ENCODE assay signal across 25 mouse cellular contexts in the genomic region with DNA sequence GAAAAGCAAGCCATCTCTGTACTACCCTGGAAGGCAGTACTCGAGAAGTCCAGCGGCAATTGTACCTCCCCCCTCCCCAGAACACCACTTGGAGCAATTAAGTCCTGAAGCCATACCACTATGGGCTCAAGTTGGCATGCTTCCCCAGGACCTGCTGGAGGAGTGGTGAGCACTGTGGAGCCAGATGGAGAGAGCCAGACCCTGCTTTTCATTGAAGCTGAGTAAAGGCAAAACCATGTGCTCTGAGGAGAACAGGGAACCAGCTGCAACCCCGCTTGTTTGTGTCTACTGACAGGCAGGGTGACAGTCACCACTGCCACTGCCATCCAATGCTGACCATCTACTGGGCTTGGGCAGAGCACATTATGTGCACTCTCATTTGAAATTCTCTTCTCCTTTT. TPM values are rescaled to one million over a fixed set of nuclear protein-coding genes. Genes with fewer than 3 reads are reported as not detected.
DNase-seq lines count a peak whose midpoint lies in the region; ATAC-seq lines count a peak whose summit lies in the region.
"Had no signal": no experiment of that assay in that cellular context is flagged by ENCODE, and none has a peak within 500 bp of the region (broad histone marks: within the 10 kb centered on the region; RNA-seq: fewer than 3 reads in every experiment).

No protein-coding gene starts in this region.

- no peak overlapping the region for H3K27ac ChIP-seq in forebrain, embryonic 11.5 days (ENCODE audit: low read depth, low read length)
- H3K27ac ChIP-seq in forebrain, embryonic 12.5 days = no peak overlapping the region
- no peak overlapping the region for H3K27ac ChIP-seq in forebrain, embryonic 14.5 days (ENCODE audit: low read depth, low read length)
- H3K27ac ChIP-seq: embryonic facial prominence, embryonic 15.5 days; gastrocnemius, adult 2 months; heart, embryonic 15.5 days; hindbrain, embryonic 14.5 days had no signal

- no peaks in the 10 kb centered on the region for H3K27me3 ChIP-seq in forebrain, embryonic 11.5 days (ENCODE audit: control insufficient read depth, insufficient read depth, low read length)
- no peaks in the 10 kb centered on the region for H3K27me3 ChIP-seq in forebrain, embryonic 12.5 days
- H3K27me3 ChIP-seq in forebrain, embryonic 14.5 days (replicated peaks; ENCODE audit: control insufficient read depth, insufficient read depth, low read length) = no peaks in the 10 kb centered on the region
- H3K27me3 ChIP-seq: CH12.LX; embryonic facial prominence, embryonic 15.5 days; heart, embryonic 15.5 days had no signal

- WGBS in forebrain, embryonic 11.5 days = 72% methylated on average over 3 of the region's 3 CpGs
- 78% methylated on average over 3 of the region's 3 CpGs for WGBS in forebrain, embryonic 12.5 days
- WGBS in forebrain, embryonic 14.5 days = 76% methylated on average over 3 of the region's 3 CpGs

- no peak for ATAC-seq in forebrain, embryonic 11.5 days (replicated peaks; ENCODE audit: low FRiP score)
- ATAC-seq in forebrain, embryonic 12.5 days (ENCODE audit: low FRiP score) = no peak
- peak; percentile 68 for ATAC-seq in forebrain, embryonic 14.5 days
- ATAC-seq: intestine, embryonic 16.5 days had no signal

- peak; percentile 21 for DNase-seq in forebrain, embryonic 11.5 days (ENCODE audit: low spot score)
- peak; percentile 26 to 41 for DNase-seq in layer of hippocampus, postnatal 14 days (ENCODE audit: low spot score in 2 of 2)
- no peak for DNase-seq in layer of hippocampus, postnatal 25 days (ENCODE audit: extremely low spot score in 1 of 2, low spot score in 1 of 2)
- DNase-seq in MN1 (ENCODE audit: low spot score) (peak; percentile 27), adipocyte (ENCODE audit: low spot score) (no peak)
- DNase-seq in forebrain, embryonic 14.5 days (ENCODE audit: low spot score) = peak; percentile 59
- DNase-seq in spleen, postnatal 10 days (ENCODE audit: low spot score in 2 of 2) = no peak
- DNase-seq: adrenal gland, adult 8-10 months; adrenal gland, postnatal 36 days; cerebellum, adult 11-12 months; cerebellum, adult 9-11 months; embryo, embryonic 11 days; gastrocnemius, adult 2 months; gastrocnemius, postnatal 36 days; heart, adult 11 months; heart, postnatal 14 days; kidney, adult 2 months had no signal

- H3K36me3 ChIP-seq in forebrain, embryonic 11.5 days (ENCODE audit: control insufficient read depth, insufficient read depth, low read length) = no peaks in the 10 kb centered on the region
- no peaks in the 10 kb centered on the region for H3K36me3 ChIP-seq in forebrain, embryonic 12.5 days (replicated peaks)
- no peaks in the 10 kb centered on the region for H3K36me3 ChIP-seq in forebrain, embryonic 14.5 days (ENCODE audit: control insufficient read depth, insufficient read depth, low read length)
- H3K36me3 ChIP-seq: embryonic facial prominence, embryonic 15.5 days; heart, embryonic 15.5 days had no signal

- no peak overlapping the region for H3K9ac ChIP-seq in forebrain, embryonic 11.5 days (ENCODE audit: low read length)
- H3K9ac ChIP-seq in forebrain, embryonic 12.5 days = no peak overlapping the region
- H3K9ac ChIP-seq in forebrain, embryonic 14.5 days (ENCODE audit: low read length) = no peak overlapping the region
- H3K9ac ChIP-seq: embryonic facial prominence, embryonic 15.5 days; heart, embryonic 15.5 days; hindbrain, embryonic 14.5 days had no signal

- H3K4me2 ChIP-seq in forebrain, embryonic 11.5 days (ENCODE audit: low read depth, low read length, severe bottlenecking) = no peak overlapping the region
- no peak overlapping the region for H3K4me2 ChIP-seq in forebrain, embryonic 12.5 days
- H3K4me2 ChIP-seq in forebrain, embryonic 14.5 days (ENCODE audit: low read length) = no peak overlapping the region
- H3K4me2 ChIP-seq: embryonic facial prominence, embryonic 15.5 days; heart, embryonic 15.5 days; hindbrain, embryonic 14.5 days had no signal

- H3K4me3 ChIP-seq in forebrain, embryonic 11.5 days (ENCODE audit: low read depth, low read length) = no peak overlapping the region
- H3K4me3 ChIP-seq in forebrain, embryonic 12.5 days (replicated peaks) = no peak overlapping the region
- no peak overlapping the region for H3K4me3 ChIP-seq in forebrain, embryonic 14.5 days (ENCODE audit: low read depth, low read length)
- H3K4me3 ChIP-seq: embryonic facial prominence, embryonic 15.5 days; erythroblast, embryonic 14.5 days; gastrocnemius, adult 2 months; heart, embryonic 15.5 days had no signal

- no peaks in the 10 kb centered on the region for H3K4me1 ChIP-seq in forebrain, embryonic 11.5 days (replicated peaks; ENCODE audit: control insufficient read depth, insufficient read depth, low read length)
- no peaks in the 10 kb centered on the region for H3K4me1 ChIP-seq in forebrain, embryonic 12.5 days
- H3K4me1 ChIP-seq in forebrain, embryonic 14.5 days (ENCODE audit: control insufficient read depth, insufficient read depth, low read length) = no peaks in the 10 kb centered on the region
- H3K4me1 ChIP-seq: embryonic facial prominence, embryonic 15.5 days; heart, embryonic 15.5 days had no signal

- H3K9me3 ChIP-seq in forebrain, embryonic 11.5 days (ENCODE audit: control insufficient read depth, low read length) = no peaks in the 10 kb centered on the region
- H3K9me3 ChIP-seq in forebrain, embryonic 12.5 days = no peaks in the 10 kb centered on the region
- H3K9me3 ChIP-seq in forebrain, embryonic 14.5 days (replicated peaks; ENCODE audit: control insufficient read depth, low read length) = no peaks in the 10 kb centered on the region
- H3K9me3 ChIP-seq: embryonic facial prominence, embryonic 15.5 days; heart, embryonic 15.5 days had no signal

RNA-seq across cellular contexts. Expression of a gene that starts 16.6 kb away (rescaled TPM):
- polyA plus RNA-seq in forebrain, embryonic 11.5 days (2014; fragmentation: Nextera tagmentation; extraction: Ambion mirVana) = 1.1 and 1.8 TPM in 2 replicates
- 1.4 TPM in 2 replicates for polyA plus RNA-seq in forebrain, embryonic 12.5 days (2016; fragmentation: Nextera tagmentation; extraction: Ambion mirVana)
- under 1 TPM; 0.30 to 0.57 TPM for total RNA-seq in layer of hippocampus, postnatal 14 days (2021)
- total RNA-seq in layer of hippocampus, postnatal 25 days (2021) = under 1 TPM; 0.21 to 0.54 TPM
- polyA plus RNA-seq in forebrain, embryonic 14.5 days (2014; fragmentation: Nextera tagmentation; extraction: Ambion mirVana) = 0.95 and 0.97 TPM in 2 replicates
- total RNA-seq: gastrocnemius, postnatal 36 days; hematopoietic stem cell, adult 5-6 weeks had no signal
- polyA plus RNA-seq: erythroblast, embryonic 14.5 days had no signal

RNA-seq across cellular contexts. Expression of a gene that starts 16.9 kb away (rescaled TPM):
- polyA plus RNA-seq in forebrain, embryonic 11.5 days (2014; fragmentation: Nextera tagmentation; extraction: Ambion mirVana) = 132 and 135 TPM in 2 replicates
- polyA plus RNA-seq in forebrain, embryonic 12.5 days (2016; fragmentation: Nextera tagmentation; extraction: Ambion mirVana) = 113 and 115 TPM in 2 replicates
- 10 to 100 TPM; 23.8 to 26.3 TPM for total RNA-seq in layer of hippocampus, postnatal 14 days (2021)
- total RNA-seq in layer of hippocampus, postnatal 25 days (2021) = 10 to 100 TPM; 21.0 to 21.9 TPM
- polyA plus RNA-seq in forebrain, embryonic 14.5 days (2014; fragmentation: Nextera tagmentation; extraction: Ambion mirVana) = 78.6 and 80.3 TPM in 2 replicates

RNA-seq across cellular contexts. Expression of a gene that starts 17.8 kb away (rescaled TPM):
- polyA plus RNA-seq in forebrain, embryonic 11.5 days (2014; fragmentation: Nextera tagmentation; extraction: Ambion mirVana) = 33.6 and 39.7 TPM in 2 replicates
- 54.3 and 60.2 TPM in 2 replicates for polyA plus RNA-seq in forebrain, embryonic 12.5 days (2016; fragmentation: Nextera tagmentation; extraction: Ambion mirVana)
- total RNA-seq in layer of hippocampus, postnatal 14 days (2021) = 10 to 100 TPM; 24.4 to 26.5 TPM
- total RNA-seq in layer of hippocampus, postnatal 25 days (2021) = 10 to 100 TPM; 18.9 to 23.6 TPM
- polyA plus RNA-seq in forebrain, embryonic 14.5 days (2014; fragmentation: Nextera tagmentation; extraction: Ambion mirVana) = 36.7 and 44.8 TPM in 2 replicates

RNA-seq across cellular contexts. Expression of a gene that starts 22.1 kb away (rescaled TPM):
- polyA plus RNA-seq in forebrain, embryonic 11.5 days (2014; fragmentation: Nextera tagmentation; extraction: Ambion mirVana) = 89.3 and 98.2 TPM in 2 replicates
- 67.5 and 74.1 TPM in 2 replicates for polyA plus RNA-seq in forebrain, embryonic 12.5 days (2016; fragmentation: Nextera tagmentation; extraction: Ambion mirVana)
- total RNA-seq in layer of hippocampus, postnatal 14 days (2021) = 10 to 100 TPM; 21.7 to 27.6 TPM
- 10 to 100 TPM; 25.8 to 28.9 TPM for total RNA-seq in layer of hippocampus, postnatal 25 days (2021)
- polyA plus RNA-seq in forebrain, embryonic 14.5 days (2014; fragmentation: Nextera tagmentation; extraction: Ambion mirVana) = 73.8 and 80.9 TPM in 2 replicates

RNA-seq across cellular contexts. Expression of a gene that starts 38.5 kb away (rescaled TPM):
- 9.1 and 10.1 TPM in 2 replicates for polyA plus RNA-seq in forebrain, embryonic 11.5 days (2014; fragmentation: Nextera tagmentation; extraction: Ambion mirVana)
- polyA plus RNA-seq in forebrain, embryonic 12.5 days (2016; fragmentation: Nextera tagmentation; extraction: Ambion mirVana) = 7.7 and 9.5 TPM in 2 replicates
- 10 to 100 TPM; 10.0 to 10.9 TPM for total RNA-seq in layer of hippocampus, postnatal 14 days (2021)
- total RNA-seq in layer of hippocampus, postnatal 25 days (2021) = 10 to 100 TPM in 1 of 2 experiments, 1 to 10 TPM in 1; 9.4 to 10.7 TPM
- 12.8 and 13.8 TPM in 2 replicates for polyA plus RNA-seq in forebrain, embryonic 14.5 days (2014; fragmentation: Nextera tagmentation; extraction: Ambion mirVana)

Comparison
In these comparisons a context has a peak if more than half of its experiments do, and no peak if none do; other contexts are left out.
1. DNase-seq: peak in forebrain, embryonic 11.5 days (single experiment), layer of hippocampus, postnatal 14 days (2 of 2), MN1 (single experiment) and forebrain, embryonic 14.5 days (single experiment); none in layer of hippocampus, postnatal 25 days (0 of 2), spleen, postnatal 10 days (0 of 2) and adipocyte (single experiment).